Mouse (Mus musculus): ENCODE results near the gene Des.

DNA sequence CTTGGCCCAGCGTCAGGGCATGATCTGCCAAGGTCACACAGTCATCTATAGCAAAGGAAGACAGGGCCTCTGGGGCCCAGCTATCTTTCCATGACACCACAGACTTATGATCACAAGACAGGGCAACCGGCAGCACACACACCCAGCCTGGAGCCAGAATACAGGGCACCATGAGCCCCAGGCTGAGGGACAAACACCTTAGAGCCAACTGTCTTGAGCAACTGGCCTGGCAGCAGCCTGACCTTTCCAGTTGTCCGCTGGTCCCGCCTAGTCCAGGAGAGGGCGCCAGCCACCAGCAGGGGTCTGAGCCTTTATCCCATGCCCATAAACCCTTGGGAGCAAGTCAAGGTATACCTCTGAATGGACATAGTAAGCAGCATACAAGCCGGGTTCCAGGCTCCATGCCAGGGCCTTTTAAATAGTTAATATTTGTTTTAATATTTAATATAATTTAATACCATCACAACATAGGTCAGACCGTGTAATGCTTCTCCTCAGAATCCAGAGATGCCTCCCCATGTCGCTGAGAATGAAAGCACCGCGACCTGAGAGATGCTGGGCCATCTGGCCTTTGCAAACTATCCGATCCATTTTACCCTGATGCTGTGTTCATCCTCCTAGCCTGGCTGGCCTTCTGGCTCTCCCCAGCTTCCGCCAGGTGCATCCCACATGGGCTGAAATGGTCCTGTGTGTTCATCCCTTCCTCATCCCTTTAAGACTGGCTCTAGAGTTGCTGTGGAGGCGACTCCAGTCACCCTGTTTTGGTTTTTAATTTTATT, 11.4 kb downstream of the Des start:
- TF ChIP-seq CTCF (IDR thresholded peaks at IDR 0.05; ENCODE audit: low read depth, low read length) = peak; percentile 96
- no peak for TF ChIP-seq EP300 (IDR thresholded peaks at IDR 0.05; ENCODE audit: insufficient read depth, low read depth, low read length)
- no peak for TF ChIP-seq POLR2A (IDR thresholded peaks at IDR 0.05; ENCODE audit: insufficient read depth, low read length)
